ENCODE assay signal across 8 mouse cellular contexts in genomic region chr14:120355040-120355741, GRCm38 (mm10).
DNase-seq lines count a peak whose midpoint lies in the region; ATAC-seq and TF ChIP-seq lines count a peak whose summit lies in the region.

No protein-coding gene starts in this region.

- no peak overlapping the region for H3K27ac ChIP-seq in cerebellum, adult 2 months (ENCODE audit: insufficient read depth, low read length)
- H3K27ac ChIP-seq in brown adipose tissue, adult 24 weeks (replicated peaks; ENCODE audit: low read depth, low read length) = peak overlapping the region; percentile 91
- H3K27ac ChIP-seq in forebrain, embryonic 16.5 days (ENCODE audit: low read length) = peak overlapping the region; percentile 36
- H3K27ac ChIP-seq in intestine, postnatal 0 days (ENCODE audit: low read depth, low read length) = peak overlapping the region; percentile 57
- peak overlapping the region; percentile 68 for H3K27ac ChIP-seq in liver, embryonic 11.5 days (ENCODE audit: low read depth, low read length)
- 0 out of 2 replicates have a peak overlapping the region, but pooled peaks have one; percentile 51 for H3K27ac ChIP-seq in midbrain, postnatal 0 days (ENCODE audit: low read depth, low read length)

- peaks cover 9% of the 10 kb centered on the region for H3K4me1 ChIP-seq in cerebellum, adult 2 months (ENCODE audit: control insufficient read depth, insufficient read depth, low read length)
- H3K4me1 ChIP-seq in brown adipose tissue, adult 24 weeks (ENCODE audit: control insufficient read depth, insufficient read depth, insufficient read length, low read length) = peaks cover 42% of the 10 kb centered on the region
- H3K4me1 ChIP-seq in forebrain, embryonic 16.5 days (replicated peaks; ENCODE audit: control insufficient read depth, insufficient read depth, low read length) = peaks cover 8% of the 10 kb centered on the region
- 0 out of 2 replicates have a peak, but pooled peaks cover 7% of the 10 kb centered on the region for H3K4me1 ChIP-seq in intestine, postnatal 0 days (replicated peaks; ENCODE audit: control insufficient read depth, insufficient read depth, low read length)
- H3K4me1 ChIP-seq in liver, embryonic 11.5 days (replicated peaks; ENCODE audit: control insufficient read depth, insufficient read depth, low read length) = peaks cover 16% of the 10 kb centered on the region
- no peaks in the 10 kb centered on the region for H3K4me1 ChIP-seq in midbrain, postnatal 0 days (ENCODE audit: insufficient read depth, low read length)

- H3K4me3 ChIP-seq in cerebellum, adult 2 months (replicated peaks; ENCODE audit: insufficient read depth, low read depth, low read length) = no peak overlapping the region
- no peak overlapping the region for H3K4me3 ChIP-seq in brown adipose tissue, adult 24 weeks (ENCODE audit: insufficient read depth, low read depth, low read length)
- no peak overlapping the region for H3K4me3 ChIP-seq in forebrain, embryonic 16.5 days (replicated peaks; ENCODE audit: low read length)
- H3K4me3 ChIP-seq in intestine, postnatal 0 days (ENCODE audit: low read depth, low read length) = no peak overlapping the region
- H3K4me3 ChIP-seq in liver, embryonic 11.5 days (ENCODE audit: low read depth, low read length) = no peak overlapping the region
- H3K4me3 ChIP-seq in midbrain, postnatal 0 days (ENCODE audit: low read depth, low read length) = no peak overlapping the region

- peak; percentile 43 to 49 for DNase-seq in cerebellum, adult 2 months
- DNase-seq in liver, embryonic 11.5 days (ENCODE audit: low spot score) = no peak
- peak; percentile 66 for DNase-seq in midbrain, postnatal 0 days (ENCODE audit: low spot score)
- no peak for DNase-seq in thymus, postnatal 0 days (ENCODE audit: low spot score)

- no peak for TF ChIP-seq POLR2A in cerebellum, adult 2 months (IDR thresholded peaks at IDR 0.05; ENCODE audit: borderline replicate concordance, insufficient read depth, low read length)

- 9% methylated on average over 14 of the region's 14 CpGs for WGBS in cerebellum, adult 2 months
- 4% methylated on average over 14 of the region's 14 CpGs for WGBS in forebrain, embryonic 16.5 days
- WGBS in intestine, postnatal 0 days = 15% methylated on average over 14 of the region's 14 CpGs
- 44% methylated on average over 14 of the region's 14 CpGs for WGBS in liver, embryonic 11.5 days
- 8% methylated on average over 14 of the region's 14 CpGs for WGBS in midbrain, postnatal 0 days

- no peaks in the 10 kb centered on the region for H3K36me3 ChIP-seq in forebrain, embryonic 16.5 days (ENCODE audit: control insufficient read depth, insufficient read depth)
- H3K36me3 ChIP-seq in intestine, postnatal 0 days (ENCODE audit: control insufficient read depth, insufficient read depth) = 0 out of 2 replicates have a peak, but pooled peaks cover 3% of the 10 kb centered on the region
- no peaks in the 10 kb centered on the region for H3K36me3 ChIP-seq in liver, embryonic 11.5 days (ENCODE audit: control insufficient read depth, insufficient read depth, low read length)
- H3K36me3 ChIP-seq in midbrain, postnatal 0 days (ENCODE audit: insufficient read depth, low read length) = no peaks in the 10 kb centered on the region

- H3K4me2 ChIP-seq in forebrain, embryonic 16.5 days (ENCODE audit: low read length) = peak overlapping the region; percentile 30
- H3K4me2 ChIP-seq in intestine, postnatal 0 days (replicated peaks; ENCODE audit: low read depth) = 0 out of 2 replicates have a peak overlapping the region, but pooled peaks have one; percentile 21
- peak overlapping the region; percentile 4; the same call in 1 of the 2 replicates for H3K4me2 ChIP-seq in liver, embryonic 11.5 days
- H3K4me2 ChIP-seq in midbrain, postnatal 0 days (ENCODE audit: low read depth, low read length, poor library complexity, severe bottlenecking) = peak overlapping the region; percentile 12; the same call in 1 of the 2 replicates

- H3K9ac ChIP-seq in forebrain, embryonic 16.5 days (replicated peaks; ENCODE audit: low read depth, low read length) = peak overlapping the region; percentile 41
- H3K9ac ChIP-seq in intestine, postnatal 0 days (ENCODE audit: low read depth, low read length) = no peak overlapping the region
- no peak overlapping the region for H3K9ac ChIP-seq in liver, embryonic 11.5 days (ENCODE audit: low read depth, low read length)
- H3K9ac ChIP-seq in midbrain, postnatal 0 days (replicated peaks; ENCODE audit: low read length, poor library complexity, severe bottlenecking) = no peak overlapping the region

- no peak for TF ChIP-seq CTCF in cerebellum, adult 2 months (IDR thresholded peaks at IDR 0.05; ENCODE audit: borderline replicate concordance, insufficient read depth, low read depth, low read length)
- TF ChIP-seq CTCF in intestine, postnatal 0 days (IDR thresholded peaks at IDR 0.05; ENCODE audit: low read depth) = peak; percentile 9; the same call in 1 of the 2 replicates
- TF ChIP-seq CTCF in midbrain, postnatal 0 days (IDR thresholded peaks at IDR 0.05) = no peak

- no peaks in the 10 kb centered on the region for H3K27me3 ChIP-seq in cerebellum, adult 2 months (ENCODE audit: control insufficient read depth, insufficient read depth, low read length)
- no peaks in the 10 kb centered on the region for H3K27me3 ChIP-seq in forebrain, embryonic 16.5 days (replicated peaks; ENCODE audit: control insufficient read depth, insufficient read depth, low read length)
- no peaks in the 10 kb centered on the region for H3K27me3 ChIP-seq in intestine, postnatal 0 days (replicated peaks; ENCODE audit: control insufficient read depth, insufficient read depth, low read length)
- H3K27me3 ChIP-seq in liver, embryonic 11.5 days (replicated peaks; ENCODE audit: control insufficient read depth, insufficient read depth, low read length) = no peaks in the 10 kb centered on the region
- H3K27me3 ChIP-seq in midbrain, postnatal 0 days (ENCODE audit: insufficient read depth, low read length) = no peaks in the 10 kb centered on the region

- no peak for ATAC-seq in cerebellum, adult (ENCODE audit: insufficient number of reproducible peaks, low FRiP score, low TSS enrichment)
- ATAC-seq in forebrain, embryonic 16.5 days = peak; percentile 90
- ATAC-seq in intestine, postnatal 0 days = peak; percentile 49
- ATAC-seq in liver, embryonic 11.5 days (replicated peaks; ENCODE audit: low FRiP score) = peak; percentile 58
- ATAC-seq in midbrain, postnatal 0 days (ENCODE audit: low FRiP score) = peak; percentile 68

- H3K9me3 ChIP-seq in forebrain, embryonic 16.5 days (ENCODE audit: control insufficient read depth, low read length) = no peaks in the 10 kb centered on the region
- no peaks in the 10 kb centered on the region for H3K9me3 ChIP-seq in intestine, postnatal 0 days (ENCODE audit: control insufficient read depth)
- no peaks in the 10 kb centered on the region for H3K9me3 ChIP-seq in liver, embryonic 11.5 days (ENCODE audit: control insufficient read depth, low read length)
- no peaks in the 10 kb centered on the region for H3K9me3 ChIP-seq in midbrain, postnatal 0 days (ENCODE audit: low read length)

Comparison
In these comparisons a context has a peak if more than half of its experiments do, and no peak if none do; other contexts are left out.
1. DNase-seq: peak in cerebellum, adult 2 months (2 of 2) and midbrain, postnatal 0 days (single experiment); none in liver, embryonic 11.5 days (single experiment) and thymus, postnatal 0 days (single experiment).
2. Peak in every context shown above with its lines, with median percentiles within 50 percentile points of each other: H3K4me2 ChIP-seq.